Mouse (Mus musculus) lung, embryonic 16.5 days (tissue): ENCODE measurements around the gene Tmem268. TPM values are rescaled to one million over a fixed set of nuclear protein-coding genes. Genes with fewer than 3 reads are reported as not detected.

Experiments used
- ATAC-seq: fragments of 200-750 bp; cut with Nextera tagmentation; 2 replicates; pipeline ENCODE4 v1.8.0; 2017; ENCODE audit warnings: low read depth, mild to moderate bottlenecking, moderate library complexity
- H3K27ac ChIP-seq: fragments of 300-500 bp; sonication (generic); 2 replicates; pipeline ENCODE4 v1.5.1; 2014; ENCODE audit warnings: mild to moderate bottlenecking, control low read depth, low read length
- H3K27me3 ChIP-seq: fragments of 300-500 bp; sonication (generic); 2 replicates; pipeline ENCODE4 v1.6.1; 2014; ENCODE audit warnings: low read depth, low read length, mixed read lengths; ENCODE audit not compliant: control insufficient read depth, insufficient read depth
- H3K36me3 ChIP-seq: fragments of 300-500 bp; sonication (generic); 2 replicates; pipeline ENCODE4 v1.6.1; 2014; ENCODE audit warnings: low read length; ENCODE audit not compliant: control insufficient read depth, insufficient read depth
- H3K4me1 ChIP-seq: fragments of 300-500 bp; sonication (generic); replicated peaks from 2 replicates; pipeline ENCODE4 v1.6.1; 2014; ENCODE audit warnings: low read length, mixed read lengths; ENCODE audit not compliant: control insufficient read depth, insufficient read depth
- H3K4me2 ChIP-seq: fragments of 300-500 bp; sonication (generic); 2 replicates; pipeline ENCODE4 v1.6.1; 2014; ENCODE audit warnings: low read depth, low read length, control low read depth
- H3K4me3 ChIP-seq: fragments of 300-500 bp; sonication (generic); 2 replicates; pipeline ENCODE4 v1.5.1; 2014; ENCODE audit warnings: mild to moderate bottlenecking, low read length, control low read depth
- H3K9ac ChIP-seq: fragments of 300-500 bp; sonication (generic); 2 replicates; pipeline ENCODE4 v1.6.1; 2014; ENCODE audit warnings: low read length, control low read depth
- H3K9me3 ChIP-seq: fragments of 300-500 bp; sonication (generic); 2 replicates; pipeline ENCODE4 v1.6.1; 2016; ENCODE audit warnings: low read length; ENCODE audit not compliant: control insufficient read depth
- WGBS: fragments of 180-500 bp; shearing (Covaris S2); extraction: QIAGEN DNeasy Blood & Tissue Kit; methylation state at CpG from one replicate; pipeline ENCODE4 v1.1.7; 2014; 5-methylcytosine and 5-hydroxymethylcytosine counted together
- polyA plus RNA-seq: library from polyadenylated mRNA; unstranded; fragments of >200 nt; fragmentation: Nextera tagmentation; extraction: Ambion mirVana; gene quantifications from 2 replicates; pipeline ENCODE4 v1.2.1, GENCODE M21; 2015

Gene Tmem268
- polyA plus RNA-seq, 1 experiment from 2014 or later: 9.6 TPM

DNA sequence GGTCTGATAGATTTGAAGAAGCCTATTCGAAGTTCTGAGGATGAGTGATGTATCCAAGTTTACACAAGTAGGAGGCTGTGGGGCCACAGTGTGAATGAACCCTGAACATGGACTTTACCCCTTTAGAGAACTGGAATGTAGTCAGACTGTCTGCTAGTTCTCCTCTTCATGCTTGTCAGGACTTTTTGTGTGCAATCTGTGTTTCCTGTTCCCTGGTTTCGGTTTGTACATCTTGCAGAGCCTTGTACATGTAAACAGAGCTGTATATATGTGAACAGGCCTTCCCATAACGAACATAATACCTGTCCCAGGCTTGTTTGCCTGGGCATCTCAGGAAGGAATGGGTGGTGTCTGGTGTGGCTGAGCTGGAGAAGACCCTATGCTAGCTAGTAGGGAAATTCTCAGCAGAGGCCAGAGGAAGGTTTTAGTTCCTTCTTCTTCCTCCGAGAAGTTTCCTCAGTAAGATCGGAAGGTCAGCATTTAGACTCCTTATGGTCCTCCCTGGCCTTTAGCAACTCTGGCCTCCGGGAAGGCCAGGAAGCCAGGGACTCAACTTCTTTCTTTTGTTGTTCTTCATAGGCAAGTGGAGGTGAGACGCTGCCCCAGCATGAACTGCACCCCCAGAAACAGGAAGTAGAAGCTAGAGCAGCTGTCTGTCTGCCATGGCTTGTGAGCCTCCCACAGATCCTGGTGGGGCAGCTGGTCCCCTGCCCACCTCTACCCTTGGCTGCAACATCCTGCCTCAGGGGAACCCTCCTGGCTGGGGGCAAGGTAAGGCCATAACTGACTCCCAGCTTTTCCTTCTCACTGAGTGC is 3.5 kb downstream of the Tmem268 start:
- ATAC-seq: no peak
- Histone ChIP-seq H3K4me2 (no peak overlapping the region), H3K9ac (no peak overlapping the region), H3K4me1 (peaks cover 28% of the 10 kb centered on the region), H3K27me3 (no peaks in the 10 kb centered on the region), H3K4me3 (no peak overlapping the region), H3K36me3 (no peaks in the 10 kb centered on the region), H3K27ac (no peak overlapping the region), H3K9me3 (no peaks in the 10 kb centered on the region)
- 65% methylated on average over 7 of the region's 7 CpGs for WGBS

DNA sequence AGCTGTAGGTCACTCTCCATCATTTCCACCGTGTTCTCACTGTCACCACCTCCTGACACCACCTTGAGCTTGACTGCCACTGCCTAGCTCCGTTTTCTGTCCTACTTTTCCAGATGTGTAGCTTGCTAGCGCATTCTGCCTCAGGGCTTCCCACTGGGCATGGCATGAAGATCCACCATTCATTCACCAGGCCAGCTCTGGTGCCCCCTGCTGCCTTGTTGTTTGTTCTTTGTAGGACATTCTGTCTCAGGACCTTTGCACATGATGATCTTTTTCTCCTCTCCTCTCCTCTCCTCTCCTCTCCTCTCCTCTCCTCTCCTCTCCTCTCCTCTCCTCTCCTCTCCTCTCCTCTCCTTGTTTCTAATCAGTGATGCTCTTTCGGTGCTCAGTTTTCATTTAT is 4.2 kb downstream of the Tmem268 start:
- Histone ChIP-seq H3K27ac (no peak overlapping the region), H3K9ac (no peak overlapping the region), H3K27me3 (no peaks in the 10 kb centered on the region), H3K4me1 (peaks cover 21% of the 10 kb centered on the region), H3K4me2 (no peak overlapping the region), H3K4me3 (no peak overlapping the region), H3K9me3 (no peaks in the 10 kb centered on the region), H3K36me3 (no peaks in the 10 kb centered on the region)
- ATAC-seq: no peak
- WGBS: 81% methylated on average over 4 of the region's 4 CpGs

DNA sequence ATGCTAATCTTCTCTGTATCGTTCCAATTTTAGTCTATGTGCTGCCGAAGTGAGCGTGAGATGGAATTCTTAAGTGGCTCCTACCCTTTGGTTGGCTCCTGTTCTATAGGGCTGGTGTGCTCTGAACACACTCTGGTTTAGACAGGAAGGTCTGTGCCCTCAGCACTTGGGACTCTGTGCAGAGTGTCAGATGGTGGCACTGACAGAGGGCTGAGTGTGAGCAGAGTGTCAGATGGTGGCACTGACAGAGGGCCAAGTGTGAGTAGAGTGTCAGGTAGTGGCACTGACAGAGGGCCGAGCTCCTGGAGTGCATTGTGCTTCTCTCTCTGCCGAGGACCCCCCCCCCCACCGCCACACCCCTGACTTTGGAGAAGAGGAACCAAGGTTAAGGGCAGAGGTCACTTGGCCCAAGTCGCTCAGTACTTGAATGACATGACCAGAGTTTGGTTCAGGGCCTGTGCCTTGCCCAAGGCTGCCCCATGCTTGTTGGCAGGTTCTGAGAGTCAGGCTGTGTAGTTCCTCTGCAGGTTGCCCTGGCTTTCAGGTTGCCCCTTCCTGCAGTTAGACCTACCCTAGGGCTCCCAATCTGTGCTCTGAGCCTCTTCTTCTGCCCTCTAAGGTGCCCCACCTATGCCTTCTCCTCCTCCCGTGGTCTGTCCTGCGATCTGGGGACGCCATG is 9.3 kb downstream of the Tmem268 start:
- Histone ChIP-seq H3K4me1 (peaks cover 10% of the 10 kb centered on the region; the same call in 1 of the 2 replicates), H3K27ac (no peak overlapping the region), H3K9ac (no peak overlapping the region), H3K9me3 (no peaks in the 10 kb centered on the region), H3K4me3 (no peak overlapping the region), H3K27me3 (no peaks in the 10 kb centered on the region), H3K4me2 (no peak overlapping the region), H3K36me3 (no peaks in the 10 kb centered on the region)
- ATAC-seq: no peak
- 73% methylated on average over 10 of the region's 10 CpGs for WGBS

- Histone ChIP-seq H3K4me1 (peaks cover 10% of the 10 kb centered on the region; the same call in 1 of the 2 replicates), H3K27me3 (no peaks in the 10 kb centered on the region), H3K9me3 (no peaks in the 10 kb centered on the region), H3K4me3 (no peak overlapping the region), H3K4me2 (no peak overlapping the region), H3K9ac (no peak overlapping the region), H3K27ac (peak overlapping the region; percentile 61), H3K36me3 (no peaks in the 10 kb centered on the region)
- 63% methylated on average over 8 of the region's 8 CpGs for WGBS
- peak; percentile 77; the same call in 1 of the 2 replicates for ATAC-seq
Observed at GRCm38 (mm10) chr4:63569322-63569721, 10.7 kb downstream of the Tmem268 start.

- H3K4me2 ChIP-seq: no peak overlapping the region
- H3K9ac ChIP-seq: no peak overlapping the region
- no peak for ATAC-seq
- H3K4me3 ChIP-seq: no peak overlapping the region
- H3K4me1 ChIP-seq: peaks cover 10% of the 10 kb centered on the region; the same call in 1 of the 2 replicates
- WGBS: 35% methylated on average over 7 of the region's 7 CpGs
- no peaks in the 10 kb centered on the region for H3K36me3 ChIP-seq
- no peaks in the 10 kb centered on the region for H3K27me3 ChIP-seq
- no peaks in the 10 kb centered on the region for H3K9me3 ChIP-seq
- H3K27ac ChIP-seq: no peak overlapping the region
Observed at GRCm38 (mm10) chr4:63570208-63570781, 11.7 kb downstream of the Tmem268 start.

DNA sequence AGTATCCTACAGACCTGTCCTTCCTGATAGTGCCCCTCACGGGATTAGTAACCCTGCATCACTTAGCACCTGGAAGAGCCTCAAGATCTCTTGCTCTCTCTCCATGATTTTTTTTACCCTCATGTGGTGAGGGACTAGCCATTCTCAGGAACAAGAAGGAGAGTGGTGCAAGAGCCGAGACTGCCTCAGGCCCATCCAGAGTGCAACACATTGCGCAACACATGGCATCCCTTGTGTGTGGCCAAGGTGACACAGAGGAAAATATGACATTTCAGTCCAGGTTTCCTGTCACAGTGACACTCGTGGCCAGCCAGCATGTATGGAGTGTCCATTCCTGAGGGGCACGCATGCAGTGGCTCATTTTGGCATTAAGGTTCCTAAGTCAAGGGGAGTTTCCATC is 14.0 kb downstream of the Tmem268 start:
- no peak overlapping the region for H3K9ac ChIP-seq
- peaks cover 10% of the 10 kb centered on the region; the same call in 1 of the 2 replicates for H3K4me1 ChIP-seq
- no peak overlapping the region for H3K27ac ChIP-seq
- ATAC-seq: no peak
- no peak overlapping the region for H3K4me2 ChIP-seq
- no peak overlapping the region for H3K4me3 ChIP-seq
- 86% methylated on average over 5 of the region's 5 CpGs for WGBS
- H3K9me3 ChIP-seq: no peaks in the 10 kb centered on the region
- H3K36me3 ChIP-seq: peaks cover 3% of the 10 kb centered on the region; the same call in 1 of the 2 replicates
- H3K27me3 ChIP-seq: no peaks in the 10 kb centered on the region

DNA sequence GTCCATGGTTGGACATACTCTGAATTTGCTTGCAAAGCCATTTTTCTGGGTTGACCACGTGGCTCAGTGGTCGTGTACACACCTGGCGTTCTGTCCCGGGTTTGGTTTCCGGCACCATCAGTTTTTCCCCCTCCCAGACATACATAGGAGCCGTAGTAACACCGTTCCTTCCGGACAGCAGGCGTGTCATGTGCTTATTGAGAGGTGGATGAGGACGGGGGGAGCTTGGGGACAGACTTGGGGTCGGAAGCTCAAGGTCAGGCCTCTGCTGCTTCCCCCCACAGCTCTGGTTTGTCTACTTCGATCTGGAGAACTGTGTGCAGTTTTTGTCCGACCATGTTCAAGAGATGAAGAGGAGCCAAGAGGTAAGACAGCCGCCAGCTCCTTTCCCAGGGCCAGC is 21.1 kb downstream of the Tmem268 start:
- WGBS: 82% methylated on average over 14 of the region's 14 CpGs
- no peak for ATAC-seq
- H3K27me3 ChIP-seq: no peaks in the 10 kb centered on the region
- no peaks in the 10 kb centered on the region for H3K4me1 ChIP-seq
- H3K9ac ChIP-seq: no peak overlapping the region
- no peak overlapping the region for H3K4me3 ChIP-seq
- no peak overlapping the region for H3K27ac ChIP-seq
- H3K36me3 ChIP-seq: peaks cover 5% of the 10 kb centered on the region; the same call in 1 of the 2 replicates
- no peaks in the 10 kb centered on the region for H3K9me3 ChIP-seq
- H3K4me2 ChIP-seq: no peak overlapping the region

GRCm38 (mm10) chr4:63580078-63580477 is 21.5 kb downstream of the Tmem268 start:
- WGBS: 43% methylated on average over 6 of the region's 6 CpGs
- Histone ChIP-seq H3K9ac (no peak overlapping the region), H3K9me3 (no peaks in the 10 kb centered on the region), H3K36me3 (peaks cover 5% of the 10 kb centered on the region; the same call in 1 of the 2 replicates), H3K4me3 (no peak overlapping the region), H3K27me3 (no peaks in the 10 kb centered on the region), H3K27ac (no peak overlapping the region), H3K4me2 (no peak overlapping the region), H3K4me1 (no peaks in the 10 kb centered on the region)
- ATAC-seq: no peak

GRCm38 (mm10) chr4:63582580-63582979 is 24.0 kb downstream of the Tmem268 start:
- Histone ChIP-seq H3K4me1 (no peaks in the 10 kb centered on the region), H3K4me3 (no peak overlapping the region), H3K36me3 (peaks cover 2% of the 10 kb centered on the region; the same call in 1 of the 2 replicates), H3K9ac (no peak overlapping the region), H3K9me3 (no peaks in the 10 kb centered on the region), H3K27me3 (no peaks in the 10 kb centered on the region), H3K4me2 (no peak overlapping the region), H3K27ac (no peak overlapping the region)
- no peak for ATAC-seq
- WGBS: 64% methylated on average over 5 of the region's 5 CpGs
